Mouse (Mus musculus) urinary bladder, postnatal 36 days (tissue): ENCODE data around the gene Rnf128.
A peak's percentile ranks its signal among the peaks of the same experiment; 100 is the strongest.
"Not testable (repeated sequence)": the region's sequence is repeated elsewhere in the genome, so short reads cannot be mapped to it uniquely, and the experiment has no call there.

Source experiments
- DNase-seq, 2 experiments: peaks; one replicate each; pipeline ENCODE4 v3.0.0; 2022; ENCODE audit warnings: low spot score in 2 of 2, mixed read lengths in 1 of 2

Rnf128 gene

DNA sequence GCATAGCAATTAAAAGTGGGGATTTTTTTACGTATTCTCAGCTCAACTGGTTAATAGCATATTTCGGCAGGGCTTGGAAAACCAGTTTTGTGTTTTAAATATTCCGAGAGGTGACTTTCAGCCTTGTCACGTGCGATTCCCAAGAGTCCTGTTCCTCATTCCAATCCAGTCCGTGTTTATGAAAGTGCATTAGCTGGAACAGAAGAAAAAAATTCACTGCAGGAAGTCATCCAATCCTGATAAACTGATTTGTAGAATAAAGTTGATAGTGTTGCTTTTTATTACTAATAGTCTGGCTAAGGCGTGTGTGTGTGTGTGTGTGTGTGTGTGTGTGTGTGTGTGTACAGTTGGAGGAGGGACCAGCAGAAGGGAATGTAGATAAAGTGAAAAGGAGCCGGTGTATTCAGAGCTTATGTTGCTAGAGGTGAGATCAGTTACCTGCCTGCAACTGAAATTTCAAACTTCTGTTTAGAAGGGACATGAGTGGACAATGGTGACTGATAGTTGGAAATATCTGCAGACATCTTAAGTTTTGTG lies at the start of gene Rnf128:
Rnf128 (plus strand) TSS at position 392 of the 537 bp plus-strand sequence.
- DNase-seq, result peak in 1 of 2 experiments; percentile 17

DNA sequence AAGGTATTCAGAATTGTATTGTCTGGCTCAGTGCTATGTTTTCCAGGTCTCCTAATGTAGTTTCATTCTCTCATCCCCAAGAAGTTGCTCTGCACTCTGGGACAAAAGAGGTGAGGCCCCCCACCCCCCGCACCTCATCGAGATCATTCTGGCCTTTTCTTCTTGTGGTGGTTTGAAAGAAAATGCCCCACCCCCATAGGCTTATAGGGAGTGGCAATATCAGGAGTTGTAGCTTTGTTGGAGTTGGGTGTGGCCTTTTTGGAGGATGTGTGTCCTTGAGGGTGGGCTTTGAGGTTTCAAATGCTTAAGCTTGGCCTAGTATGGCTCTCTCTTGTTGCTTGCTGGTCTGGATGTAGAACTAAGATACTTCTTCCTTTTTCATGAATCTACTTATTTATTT lies 47.0 kb upstream of the Rnf128 start:
- no peak for DNase-seq

DNA sequence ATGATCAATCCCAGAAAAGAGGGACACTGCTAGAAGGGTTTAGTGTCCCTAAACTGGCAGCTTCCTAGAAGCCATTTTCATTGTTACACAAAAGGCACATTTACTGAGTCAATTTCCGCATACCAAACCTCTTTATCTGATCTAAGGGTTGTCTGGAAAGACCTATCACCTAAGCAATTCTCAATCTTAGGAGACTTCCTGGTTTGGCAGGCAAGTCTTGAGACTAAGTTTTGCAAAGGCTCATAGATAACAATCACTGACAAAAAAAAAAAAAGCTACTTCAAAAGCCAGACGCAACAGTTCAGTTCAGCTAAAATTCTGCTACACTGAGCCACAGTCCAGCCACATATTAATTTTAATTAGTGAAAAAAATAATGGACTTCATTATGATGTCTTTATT lies 43.9 kb upstream of the Rnf128 start:
- DNase-seq, result no peak

DNA sequence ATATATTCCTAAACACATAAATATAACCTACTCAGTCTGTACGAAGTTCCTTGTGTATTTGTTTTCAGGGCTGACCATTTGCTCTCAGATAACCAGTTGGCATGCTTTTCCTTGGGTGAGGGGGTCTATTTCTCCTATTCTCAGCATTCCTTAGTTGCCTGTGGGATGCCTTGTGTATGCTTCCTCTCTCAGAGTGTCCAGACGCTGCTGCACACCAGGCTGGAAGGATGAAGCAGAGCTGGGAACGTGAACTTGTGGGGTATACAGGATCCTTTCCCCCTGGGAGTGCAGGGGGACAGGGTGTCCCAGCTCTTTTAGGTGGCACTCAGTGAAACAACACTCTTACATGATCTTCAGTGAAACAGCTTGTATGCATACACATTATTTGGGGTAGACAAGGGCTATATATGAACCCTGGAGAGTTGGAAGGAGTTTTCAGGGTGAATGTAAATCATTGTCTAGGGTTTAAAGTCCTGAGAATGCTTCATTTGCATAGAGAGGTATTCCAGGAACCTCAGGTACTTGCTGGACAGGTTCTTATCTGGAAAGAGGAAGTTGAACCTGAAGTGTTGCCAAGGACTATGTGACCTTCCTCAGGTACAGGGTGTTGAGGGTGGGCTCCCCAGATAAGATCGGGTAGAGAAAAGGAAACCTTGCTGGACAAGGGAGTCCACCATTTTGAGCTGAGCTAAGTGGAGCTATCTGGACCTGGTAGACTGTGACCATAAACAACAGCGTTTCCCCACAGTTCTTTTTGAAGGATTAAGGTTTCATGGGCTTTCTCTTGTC lies 38.6 kb upstream of the Rnf128 start:
- no peak for DNase-seq

- DNase-seq, result no peak
Observed at GRCm38 (mm10) chrX:139525724-139526123, 37.4 kb upstream of the Rnf128 start.

GRCm38 (mm10) chrX:139526984-139527383 lies 36.1 kb upstream of the Rnf128 start:
- DNase-seq, result no peak

- no peak for DNase-seq
Observed at GRCm38 (mm10) chrX:139529678-139530077, 33.4 kb upstream of the Rnf128 start.

DNA sequence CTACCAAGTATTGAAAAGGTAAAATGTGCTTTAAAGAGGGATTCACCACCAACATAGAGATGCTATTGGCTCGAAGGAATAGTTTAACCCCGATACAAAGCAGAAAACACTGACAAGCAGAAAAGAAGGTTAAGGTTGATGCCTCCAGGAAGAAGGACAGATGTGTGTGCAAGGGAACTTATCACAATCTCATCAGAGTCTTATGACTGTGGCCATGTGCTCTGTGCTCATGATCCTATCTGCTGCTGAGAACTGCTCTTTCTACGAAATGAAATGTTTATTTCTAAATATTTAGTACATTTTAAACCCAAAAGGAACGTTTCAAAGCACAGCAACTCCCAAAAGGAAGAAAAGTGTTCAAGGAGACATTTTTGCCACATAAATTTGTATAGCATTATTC lies 30.8 kb upstream of the Rnf128 start:
- DNase-seq, result no peak

GRCm38 (mm10) chrX:139537641-139538397 lies 25.3 kb upstream of the Rnf128 start:
- no peak for DNase-seq

- DNase-seq, result no peak
Observed at GRCm38 (mm10) chrX:139543726-139544125, 19.4 kb upstream of the Rnf128 start.

DNA sequence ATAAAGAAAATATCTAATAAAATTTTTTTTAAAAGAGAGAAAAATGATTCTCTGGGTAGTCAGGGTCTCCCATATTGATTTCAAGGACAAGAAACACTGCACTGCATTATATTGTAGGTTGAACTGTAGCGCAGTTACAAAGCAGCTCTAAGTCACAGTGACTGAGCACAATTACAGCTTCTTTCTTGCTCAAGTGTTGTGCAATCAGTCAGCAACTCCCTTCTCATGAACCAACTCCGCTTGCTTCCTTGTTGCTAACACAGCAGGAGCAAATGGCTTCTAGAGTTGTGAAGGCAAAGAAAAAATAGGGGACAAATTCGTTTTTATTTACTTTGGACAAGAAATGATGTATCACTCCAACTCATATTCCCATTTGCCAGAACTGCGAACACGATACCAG lies 12.7 kb upstream of the Rnf128 start:
- no peak for DNase-seq

DNA sequence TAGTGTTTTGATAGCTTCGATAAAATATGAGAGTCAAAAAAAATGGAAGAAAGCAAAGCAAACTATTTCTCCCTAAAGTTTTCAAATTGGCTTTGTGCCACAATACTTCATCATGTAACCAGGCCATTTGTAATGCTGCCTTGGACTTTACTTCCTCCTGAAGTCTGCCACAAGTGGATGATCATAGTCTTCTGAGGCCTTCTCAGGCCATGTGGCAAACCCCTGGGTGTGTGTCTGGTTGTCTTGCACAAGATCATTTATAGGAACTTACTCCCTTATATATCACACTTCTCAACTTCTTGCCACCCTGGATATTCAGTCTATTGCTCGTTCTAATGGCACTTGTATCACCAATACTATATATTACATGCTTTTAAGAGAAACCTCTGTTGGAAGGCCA lies 11.0 kb upstream of the Rnf128 start:
- no peak for DNase-seq

- DNase-seq, result no peak
Observed at GRCm38 (mm10) chrX:139562255-139562924, 726 bp upstream of the Rnf128 start.

GRCm38 (mm10) chrX:139570054-139570453 lies 6.9 kb downstream of the Rnf128 start:
- no peak for DNase-seq

DNA sequence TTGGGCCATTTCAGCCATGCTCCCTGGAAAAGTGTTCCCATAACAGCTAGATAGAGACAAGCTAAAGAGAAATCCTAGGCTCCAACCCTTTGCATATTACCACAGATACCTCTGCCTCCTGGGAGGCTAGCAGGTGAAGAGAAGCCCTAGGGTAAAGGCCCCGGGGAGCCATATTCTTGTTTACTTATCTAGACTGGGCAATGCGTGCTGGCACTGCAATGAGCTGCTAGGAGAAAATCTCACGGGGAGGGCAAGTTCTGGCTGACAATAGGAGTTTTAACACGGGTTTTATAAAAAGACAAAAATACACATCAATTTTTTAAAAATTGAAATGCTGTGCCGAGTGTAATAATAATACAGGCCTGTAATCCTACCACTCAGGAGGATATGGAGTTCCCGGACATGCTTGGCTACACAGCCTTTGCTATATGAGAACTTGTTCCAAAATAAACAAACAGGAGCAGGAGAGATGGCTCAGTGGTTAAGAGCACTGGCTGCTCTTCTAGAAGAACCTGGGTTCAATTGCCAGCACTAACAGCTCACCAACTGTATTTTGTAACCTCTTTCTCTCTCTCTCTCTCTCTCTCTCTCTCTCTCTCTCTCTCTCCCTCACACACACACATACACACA lies 15.6 kb downstream of the Rnf128 start:
- no peak for DNase-seq

DNA sequence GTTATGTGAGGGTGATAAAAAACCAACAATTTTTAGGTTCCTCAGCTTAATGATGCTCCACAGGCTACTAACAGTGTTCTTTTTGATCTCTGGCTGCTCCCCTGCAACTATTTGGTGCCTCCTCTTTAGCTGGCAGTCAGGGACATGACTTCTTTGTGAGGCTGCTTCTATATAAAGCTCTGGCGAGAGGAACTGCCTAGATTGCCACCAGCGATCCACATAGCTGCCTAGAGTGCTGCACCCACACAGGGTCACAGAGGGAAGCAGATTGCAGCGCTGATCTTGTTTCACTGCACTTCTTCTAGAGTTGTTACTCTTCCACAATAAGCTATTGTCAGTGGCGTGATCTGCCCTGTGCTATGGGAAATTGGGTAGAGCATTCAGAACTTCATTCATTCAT lies 20.5 kb downstream of the Rnf128 start:
- DNase-seq, result no peak

GRCm38 (mm10) chrX:139586676-139587075 lies 23.6 kb downstream of the Rnf128 start:
- DNase-seq, result not testable (repeated sequence)

GRCm38 (mm10) chrX:139596404-139596803 lies 33.3 kb downstream of the Rnf128 start:
- DNase-seq, result no peak

DNA sequence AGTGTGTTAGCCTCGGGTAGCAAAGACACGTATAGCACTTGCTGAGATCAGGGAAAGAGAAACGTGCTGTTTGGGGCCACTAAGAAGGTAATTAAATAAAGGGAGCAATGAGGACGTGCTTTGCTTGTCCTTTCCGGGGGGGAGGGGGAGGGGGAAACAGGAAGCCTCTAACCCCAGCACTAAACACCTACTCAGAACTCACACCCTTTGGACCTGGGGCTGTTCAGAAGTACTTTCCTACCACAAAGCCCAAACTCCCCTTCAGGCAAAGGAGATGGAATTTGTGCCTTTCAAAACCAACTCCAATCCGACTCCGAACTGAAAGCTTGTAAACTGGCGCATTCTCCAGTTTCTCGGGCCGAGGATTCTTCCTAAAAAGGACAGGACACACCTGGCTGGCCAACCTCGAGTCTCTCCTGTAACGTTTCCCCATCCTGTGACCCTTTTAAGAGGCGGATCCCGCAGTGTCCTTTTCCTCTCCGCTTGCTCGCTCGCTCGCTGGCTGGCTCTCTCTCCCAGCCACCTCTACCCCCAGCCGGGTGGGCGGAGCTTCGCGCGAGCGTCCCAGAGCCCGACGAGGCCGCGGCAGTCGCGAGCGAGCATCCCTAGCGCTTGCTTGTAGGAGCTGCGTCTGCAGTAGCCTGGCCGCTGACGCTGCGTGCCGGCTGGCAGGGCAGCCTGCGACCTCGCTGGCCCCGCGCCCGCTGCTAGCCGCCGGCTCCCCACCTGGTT lies 47.1 kb downstream of the Rnf128 start:
- DNase-seq, result peak; percentile 56 to 78

GRCm38 (mm10) chrX:139610765-139611300 lies 47.7 kb downstream of the Rnf128 start:
- DNase-seq, result no peak

- no peak for DNase-seq
Observed at GRCm38 (mm10) chrX:139614761-139615160, 51.6 kb downstream of the Rnf128 start.
